Mouse (Mus musculus): Measurements from ENCODE around the gene Reep1.
"Not testable (repeated sequence)": the region's sequence is repeated elsewhere in the genome, so short reads cannot be mapped to it uniquely, and the experiment has no call there.

Gene Reep1

GRCm38 (mm10) chr6:71840597-71841290 is 133.4 kb downstream of the Reep1 start:
- DNase-seq (ENCODE audit: low spot score in 2 of 2), result no peak

GRCm38 (mm10) chr6:71846906-71847305 is 139.5 kb downstream of the Reep1 start:
- not testable (repeated sequence) for DNase-seq (ENCODE audit: low spot score in 2 of 2)

Data from right cerebral cortex, adult 2 months (tissue).